Mouse (Mus musculus) embryo, embryonic 9.5 days (tissue): ENCODE data around the gene Osbpl6.
"Not testable (repeated sequence)": the region's sequence is repeated elsewhere in the genome, so short reads cannot be mapped to it uniquely, and the experiment has no call there.

Experiments
- DNase-seq: peaks from one replicate; pipeline ENCODE4 v3.0.0-alpha.2; 2017; ENCODE audit errors: extremely low spot score

Osbpl6 gene

DNA sequence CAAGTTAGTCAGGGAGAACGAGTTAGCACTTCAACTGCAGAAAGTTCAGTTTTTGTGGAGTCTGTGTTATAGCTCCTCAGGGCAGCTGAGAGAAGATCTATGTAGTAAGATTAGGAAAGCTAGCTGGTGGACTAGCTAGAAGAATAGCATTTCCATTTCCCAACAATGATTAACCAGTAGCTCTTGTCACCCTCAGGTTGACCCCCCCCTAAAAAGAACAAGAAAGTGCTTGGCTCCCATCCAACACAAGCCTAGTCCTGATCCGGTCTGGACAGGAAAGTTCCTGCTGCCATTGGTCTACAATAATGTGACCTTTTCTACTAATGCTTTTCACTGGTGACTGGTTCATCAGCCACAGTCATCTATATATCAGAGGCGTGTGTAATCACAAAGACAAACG is 157.6 kb downstream of the Osbpl6 start:
- DNase-seq = no peak

GRCm38 (mm10) chr2:76566933-76567551 is 160.7 kb downstream of the Osbpl6 start:
- DNase-seq = no peak

GRCm38 (mm10) chr2:76571543-76571942 is 165.2 kb downstream of the Osbpl6 start:
- DNase-seq = no peak

DNA sequence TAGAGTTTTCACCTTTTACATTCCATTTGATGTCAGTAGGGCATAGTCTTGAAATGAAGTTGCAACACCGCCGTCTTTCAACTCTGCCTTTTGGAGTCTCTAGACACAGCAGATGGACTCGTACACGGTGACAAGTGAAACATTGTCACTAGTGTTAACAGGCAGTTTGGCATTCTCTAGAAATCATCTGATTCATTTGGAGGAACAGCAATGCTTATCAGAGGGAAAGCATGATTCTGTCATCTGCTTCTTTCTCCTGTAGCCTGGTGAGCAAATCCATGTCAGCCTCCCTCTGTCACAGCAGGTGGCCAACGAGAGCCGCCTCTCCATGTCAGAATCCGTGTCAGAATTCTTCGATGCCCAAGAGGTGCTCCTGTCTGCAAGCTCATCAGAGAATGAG is 172.6 kb downstream of the Osbpl6 start:
- no peak for DNase-seq

GRCm38 (mm10) chr2:76585090-76585489 is 178.8 kb downstream of the Osbpl6 start:
- DNase-seq = no peak

GRCm38 (mm10) chr2:76586906-76587305 is 180.6 kb downstream of the Osbpl6 start:
- no peak for DNase-seq

GRCm38 (mm10) chr2:76590221-76590620 is 183.9 kb downstream of the Osbpl6 start:
- DNase-seq = no peak

DNA sequence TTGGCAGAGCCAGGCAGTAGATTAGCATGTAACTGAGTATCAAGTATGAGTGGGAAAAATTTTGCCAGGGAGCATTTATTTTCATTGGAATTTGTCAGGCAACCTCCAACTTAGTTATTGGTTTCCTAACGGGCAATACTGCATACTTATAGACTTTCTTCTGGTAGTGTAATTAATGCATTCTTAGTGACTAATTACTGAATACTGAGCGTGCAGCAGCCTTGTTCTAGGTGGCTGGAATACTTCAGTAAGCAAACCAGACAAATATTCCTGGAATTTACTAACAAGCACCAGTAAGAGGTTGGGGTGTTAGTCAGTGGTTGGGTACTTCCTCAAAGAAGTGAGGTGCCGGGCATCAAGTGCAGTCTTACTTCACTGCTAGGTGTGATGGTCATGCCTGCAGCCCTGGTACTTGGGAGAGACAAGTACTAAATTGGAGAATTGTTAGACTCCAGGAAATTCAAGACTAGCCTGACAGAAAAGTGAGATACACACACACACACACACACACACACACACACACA is 186.2 kb downstream of the Osbpl6 start:
- no peak for DNase-seq

DNA sequence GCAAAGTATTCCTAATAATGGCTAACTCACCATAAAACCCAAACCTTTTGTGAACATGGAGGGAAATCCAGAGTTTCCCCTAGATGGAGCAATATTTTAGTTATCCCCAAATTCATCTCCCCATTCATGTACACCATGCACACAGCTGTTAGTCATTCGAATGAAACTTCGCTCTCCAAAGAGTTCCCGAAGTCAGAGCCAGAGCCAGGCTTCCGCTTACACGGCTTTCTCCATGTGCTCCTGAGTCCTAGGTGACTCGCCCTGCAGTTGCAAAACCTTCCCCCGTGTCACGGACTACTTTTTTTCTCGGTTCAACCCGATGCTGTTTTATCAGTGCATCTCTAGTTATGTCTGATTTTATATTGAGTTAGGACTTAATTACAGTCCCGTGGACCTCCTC is 191.2 kb downstream of the Osbpl6 start:
- no peak for DNase-seq

GRCm38 (mm10) chr2:76599214-76599613 is 192.9 kb downstream of the Osbpl6 start:
- DNase-seq = no peak

DNA sequence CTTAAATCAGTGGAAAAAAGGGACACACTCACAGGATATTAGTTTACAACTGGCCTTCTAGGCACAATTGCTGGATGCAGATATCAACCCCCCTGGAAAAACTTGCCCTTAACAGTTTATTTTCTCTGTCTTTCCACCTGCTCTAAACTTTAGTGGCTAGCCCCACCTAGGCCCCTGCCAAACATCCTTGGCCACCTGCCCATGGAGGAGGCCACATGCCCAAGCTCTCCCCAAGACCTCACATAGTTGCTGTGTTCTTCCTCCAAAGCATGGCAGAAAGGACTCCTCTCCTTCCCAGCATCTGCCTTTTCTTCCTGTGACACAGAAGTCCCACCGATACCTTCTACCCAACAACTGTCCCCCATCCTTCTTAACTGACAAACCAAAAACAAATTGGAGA is 195.9 kb downstream of the Osbpl6 start:
- DNase-seq = no peak

- DNase-seq = no peak
Measured at GRCm38 (mm10) chr2:76606704-76607103, 200.4 kb downstream of the Osbpl6 start.

- DNase-seq = no peak
Measured at GRCm38 (mm10) chr2:76610326-76611104, 204.2 kb downstream of the Osbpl6 start.

DNA sequence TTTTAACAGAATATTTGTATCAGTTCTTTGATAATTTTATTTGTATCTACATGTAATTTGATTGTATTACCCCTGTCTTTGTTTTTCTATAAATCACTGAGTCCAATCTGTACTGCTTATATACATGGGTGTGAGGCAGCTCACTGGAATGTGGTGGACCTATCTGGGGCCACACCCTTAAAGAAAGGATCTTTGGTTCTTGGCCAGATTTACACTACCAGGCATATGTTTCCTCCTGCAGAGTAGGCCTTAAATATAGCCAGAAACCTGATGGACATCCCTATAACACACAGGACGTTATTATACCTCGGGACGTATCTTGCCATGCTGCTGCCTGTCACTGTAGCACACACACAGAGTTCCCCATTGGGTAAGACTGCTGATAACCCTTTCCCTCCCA is 205.7 kb downstream of the Osbpl6 start:
- DNase-seq = no peak

GRCm38 (mm10) chr2:76618078-76618477 is 211.8 kb downstream of the Osbpl6 start:
- peak; percentile 24 for DNase-seq

DNA sequence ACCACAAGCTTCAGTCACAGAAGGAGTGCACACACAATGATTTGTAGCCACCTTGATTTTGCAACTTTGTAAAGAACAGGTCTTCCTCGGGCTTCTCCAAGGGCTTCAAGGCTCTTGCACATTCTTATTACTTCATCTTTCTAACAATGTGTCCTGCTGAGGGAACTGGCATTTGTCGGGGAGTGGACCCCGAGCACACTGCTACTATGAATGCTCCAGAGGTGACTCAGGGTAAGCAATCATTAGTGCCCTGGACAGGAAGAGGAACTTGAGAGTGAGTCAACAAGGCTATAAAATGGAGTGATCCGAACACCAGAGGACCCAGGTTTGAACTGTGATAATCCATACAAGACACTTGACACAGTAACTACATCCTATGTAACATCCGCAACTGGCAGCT is 213.9 kb downstream of the Osbpl6 start:
- no peak for DNase-seq

- DNase-seq = peak; percentile 4
Measured at GRCm38 (mm10) chr2:76621724-76622123, 215.4 kb downstream of the Osbpl6 start.

- DNase-seq = not testable (repeated sequence)
Measured at GRCm38 (mm10) chr2:76622316-76622715, 216.0 kb downstream of the Osbpl6 start.

- no peak for DNase-seq
Measured at GRCm38 (mm10) chr2:76630293-76630692, 224.0 kb downstream of the Osbpl6 start.

GRCm38 (mm10) chr2:76631600-76631999 is 225.3 kb downstream of the Osbpl6 start:
- DNase-seq = no peak

DNA sequence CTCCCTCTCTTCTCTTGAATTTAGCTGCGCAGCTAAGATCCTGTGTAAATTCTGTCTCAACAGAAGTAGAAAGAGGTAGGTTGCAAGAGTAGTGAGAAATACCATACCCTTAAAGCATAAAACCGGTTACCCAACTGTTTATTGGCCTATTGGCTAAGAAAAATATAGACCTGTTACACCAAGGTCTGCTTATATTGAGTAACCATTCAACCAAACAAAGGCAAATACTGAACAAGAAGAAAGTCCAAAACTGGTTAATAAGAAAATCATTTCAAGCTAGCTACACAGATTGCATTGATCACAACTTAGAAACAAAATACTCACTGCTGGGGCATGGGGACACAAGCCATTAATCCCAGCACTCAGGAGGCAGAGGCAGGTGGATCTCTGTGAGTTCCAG is 233.3 kb downstream of the Osbpl6 start:
- no peak for DNase-seq

DNA sequence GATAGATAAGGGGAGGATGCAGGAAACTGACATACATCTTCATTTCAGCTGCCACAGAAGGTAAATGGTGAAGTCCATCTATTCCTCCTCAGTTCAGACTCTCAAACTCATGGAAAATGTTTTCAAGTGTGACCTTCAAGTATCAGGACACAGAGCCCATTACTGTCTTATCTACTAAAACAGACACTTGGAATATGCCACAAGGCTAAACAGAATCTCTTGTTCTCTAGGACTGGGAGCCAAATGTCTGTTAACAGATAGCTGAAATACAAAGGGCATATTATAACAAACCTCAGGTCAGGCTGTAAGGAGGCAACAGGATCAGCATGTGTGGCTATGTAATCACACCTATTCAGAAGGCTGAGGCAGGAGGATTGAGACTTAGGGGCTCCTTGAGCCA is 237.5 kb downstream of the Osbpl6 start:
- DNase-seq = no peak

GRCm38 (mm10) chr2:76647441-76647869 is 241.1 kb downstream of the Osbpl6 start:
- DNase-seq = no peak
